In genomic region chr12:100352094-100352493, GRCm38 (mm10) we compare ENCODE assay signal across 21 mouse cellular contexts.
DNase-seq lines count a peak whose midpoint lies in the region; ATAC-seq and TF ChIP-seq lines count a peak whose summit lies in the region.
"Had no signal": no experiment of that assay in that cellular context is flagged by ENCODE, and none has a peak within 500 bp of the region (broad histone marks: within the 10 kb centered on the region; RNA-seq: fewer than 3 reads in every experiment).

No protein-coding gene starts in this region.

- TF ChIP-seq EP300 in liver, postnatal 0 days (IDR thresholded peaks at IDR 0.05; ENCODE audit: low read depth): no peak

- no peak for TF ChIP-seq CTCF in liver, postnatal 0 days (IDR thresholded peaks at IDR 0.05; ENCODE audit: low read depth)
- TF ChIP-seq CTCF in kidney, adult 2 months (conservative IDR thresholded peaks at IDR 0.05; ENCODE audit: insufficient read depth, insufficient read length, low read depth, low read length): no peak

- H3K4me1 ChIP-seq in liver, postnatal 0 days (ENCODE audit: insufficient read depth): 0 out of 2 replicates have a peak, but pooled peaks cover 3% of the 10 kb centered on the region
- no peaks in the 10 kb centered on the region for H3K4me1 ChIP-seq in liver, embryonic 12.5 days
- H3K4me1 ChIP-seq in kidney, adult 2 months (ENCODE audit: control insufficient read depth, insufficient read depth, low read length): no peaks in the 10 kb centered on the region
- H3K4me1 ChIP-seq: forebrain, embryonic 15.5 days; lung, embryonic 15.5 days had no signal

- peaks cover 5% of the 10 kb centered on the region for H3K36me3 ChIP-seq in liver, postnatal 0 days (replicated peaks; ENCODE audit: insufficient read depth, low read length)
- H3K36me3 ChIP-seq in liver, embryonic 12.5 days: peaks cover 5% of the 10 kb centered on the region
- H3K36me3 ChIP-seq in splenic B cell, adult 2 months (ENCODE audit: control insufficient read depth, insufficient read depth, low read length, poor library complexity, severe bottlenecking): no peaks in the 10 kb centered on the region
- H3K36me3 ChIP-seq in kidney, adult 2 months (ENCODE audit: control insufficient read depth, insufficient read depth, low read length): no peaks in the 10 kb centered on the region; the same call in 1 of the 2 replicates

- TF ChIP-seq POLR2A in kidney, adult 2 months (IDR thresholded peaks at IDR 0.05; ENCODE audit: low read depth, low read length): no peak

- H3K4me2 ChIP-seq in liver, postnatal 0 days (ENCODE audit: low read depth, low read length): no peak overlapping the region
- no peak overlapping the region for H3K4me2 ChIP-seq in liver, embryonic 12.5 days
- H3K4me2 ChIP-seq: forebrain, embryonic 15.5 days; hindbrain, embryonic 14.5 days; lung, embryonic 15.5 days had no signal

- DNase-seq in liver, postnatal 0 days: no peak
- peak; percentile 14 for DNase-seq in MEL-GATA-1-ER (ENCODE audit: extremely low read depth, low read depth)
- DNase-seq in splenic B cell, adult 2 months (ENCODE audit: low read depth, low spot score): peak; percentile 55
- no peak for DNase-seq in kidney, adult 2 months
- DNase-seq in natural killer cell, adult 2 months (ENCODE audit: low spot score in 2 of 2): no peak
- DNase-seq: adrenal gland, postnatal 25 days; cerebellum, adult 18-20 months; cerebellum, postnatal 25 days; heart, postnatal 4 days; kidney, postnatal 25 days; lung, postnatal 36 days; right cerebral cortex, adult 18-20 months; right cerebral cortex, postnatal 4 days had no signal

- peak; percentile 33; the same call in 1 of the 2 replicates for ATAC-seq in liver, postnatal 0 days
- no peak for ATAC-seq in liver, embryonic 12.5 days
- peak; percentile 66 for ATAC-seq in common myeloid progenitor, adult 5-6 weeks (replicated peaks; ENCODE audit: low read depth, poor library complexity, severe bottlenecking)
- ATAC-seq: forebrain, embryonic 15.5 days; midbrain, embryonic 16.5 days had no signal

- no peaks in the 10 kb centered on the region for H3K27me3 ChIP-seq in liver, postnatal 0 days (ENCODE audit: insufficient read depth, low read length)
- H3K27me3 ChIP-seq in liver, embryonic 12.5 days (replicated peaks): no peaks in the 10 kb centered on the region
- no peaks in the 10 kb centered on the region for H3K27me3 ChIP-seq in splenic B cell, adult 2 months (ENCODE audit: control insufficient read depth, insufficient read depth, low read length, poor library complexity, severe bottlenecking)
- H3K27me3 ChIP-seq in kidney, adult 2 months (replicated peaks; ENCODE audit: control insufficient read depth, insufficient read depth, low read length): no peaks in the 10 kb centered on the region
- H3K27me3 ChIP-seq: forebrain, embryonic 15.5 days; lung, embryonic 15.5 days had no signal

- WGBS in liver, postnatal 0 days (ENCODE audit: insufficient replicate concordance): 45% methylated on average over 6 of the region's 6 CpGs
- 50% methylated on average over 6 of the region's 6 CpGs for WGBS in liver, embryonic 12.5 days (ENCODE audit: insufficient replicate concordance)
- 90% methylated on average over 6 of the region's 6 CpGs for WGBS in kidney, adult 2 months

- H3K27ac ChIP-seq in liver, postnatal 0 days (ENCODE audit: low read depth): peak overlapping the region; percentile 68
- no peak overlapping the region for H3K27ac ChIP-seq in liver, embryonic 12.5 days
- no peak overlapping the region for H3K27ac ChIP-seq in kidney, adult 2 months (ENCODE audit: insufficient read depth, low read depth, low read length)
- H3K27ac ChIP-seq: forebrain, embryonic 15.5 days; hindbrain, embryonic 14.5 days; liver, embryonic 14.5 days; lung, embryonic 15.5 days had no signal

- H3K9ac ChIP-seq in liver, postnatal 0 days (replicated peaks): no peak overlapping the region
- H3K9ac ChIP-seq in liver, embryonic 12.5 days: no peak overlapping the region
- H3K9ac ChIP-seq: forebrain, embryonic 15.5 days; hindbrain, embryonic 14.5 days; liver, embryonic 14.5 days; lung, embryonic 15.5 days had no signal

- no peaks in the 10 kb centered on the region for H3K9me3 ChIP-seq in liver, postnatal 0 days (ENCODE audit: low read length)
- no peaks in the 10 kb centered on the region for H3K9me3 ChIP-seq in liver, embryonic 12.5 days (replicated peaks)
- H3K9me3 ChIP-seq: forebrain, embryonic 15.5 days; lung, embryonic 15.5 days had no signal

- H3K4me3 ChIP-seq in liver, postnatal 0 days (ENCODE audit: low read depth, low read length): no peak overlapping the region
- no peak overlapping the region for H3K4me3 ChIP-seq in liver, embryonic 12.5 days
- H3K4me3 ChIP-seq in kidney, adult 2 months (ENCODE audit: insufficient read depth, low read depth, low read length): no peak overlapping the region
- H3K4me3 ChIP-seq: forebrain, embryonic 15.5 days; lung, embryonic 15.5 days; myocyte had no signal

Comparison
In these comparisons a context has a peak if more than half of its experiments do, and no peak if none do; other contexts are left out.
1. DNase-seq: peak in MEL-GATA-1-ER (single experiment) and splenic B cell, adult 2 months (single experiment); none in liver, postnatal 0 days (single experiment), kidney, adult 2 months (single experiment) and natural killer cell, adult 2 months (0 of 2).